ENCODE assay signal across 7 mouse cellular contexts in genomic region chr7:139368722-139369380, GRCm38 (mm10). TPM values are rescaled to one million over a fixed set of nuclear protein-coding genes. Genes with fewer than 3 reads are reported as not detected.
A peak's percentile ranks its signal among the peaks of the same experiment; 100 is the strongest.
DNase-seq lines count a peak whose midpoint lies in the region; ATAC-seq and TF ChIP-seq lines count a peak whose summit lies in the region.

No protein-coding gene starts in this region.

- TF ChIP-seq EP300 in lung, postnatal 0 days (IDR thresholded peaks at IDR 0.05), result 0 out of 2 replicates have a peak, but pooled peaks have one; percentile 25

- no peak for TF ChIP-seq CTCF in lung, postnatal 0 days (IDR thresholded peaks at IDR 0.05)

- no peak overlapping the region for H3K4me3 ChIP-seq in kidney, embryonic 16.5 days (ENCODE audit: low read length)
- no peak overlapping the region for H3K4me3 ChIP-seq in lung, postnatal 0 days (ENCODE audit: low read depth, low read length)

- WGBS in kidney, embryonic 16.5 days, result 56% methylated on average over 14 of the region's 14 CpGs
- WGBS in lung, postnatal 0 days, result 32% methylated on average over 14 of the region's 14 CpGs

- peak; percentile 52 for DNase-seq in urinary bladder, postnatal 25 days (ENCODE audit: low spot score)
- no peak for DNase-seq in urinary bladder, adult 2 months (ENCODE audit: low spot score)
- peak; percentile 91 to 93 for DNase-seq in heart, adult 9 months (ENCODE audit: low spot score in 2 of 2)
- peak; percentile 68 for DNase-seq in lung, postnatal 0 days (ENCODE audit: low spot score)
- peak; percentile 34 for DNase-seq in thymus, postnatal 14 days

- peak; percentile 63 for ATAC-seq in common myeloid progenitor, adult 5-6 weeks (replicated peaks; ENCODE audit: low read depth, poor library complexity, severe bottlenecking)
- no peak for ATAC-seq in kidney, embryonic 16.5 days (ENCODE audit: low FRiP score, low TSS enrichment)
- ATAC-seq in lung, postnatal 0 days, result peak; percentile 29

- no peaks in the 10 kb centered on the region for H3K27me3 ChIP-seq in kidney, embryonic 16.5 days (ENCODE audit: insufficient read depth, low read length)
- no peaks in the 10 kb centered on the region for H3K27me3 ChIP-seq in lung, postnatal 0 days (replicated peaks; ENCODE audit: insufficient read depth, low read length)

- peak overlapping the region; percentile 42; the same call in 1 of the 2 replicates for H3K9ac ChIP-seq in kidney, embryonic 16.5 days (replicated peaks; ENCODE audit: low read length)
- H3K9ac ChIP-seq in lung, postnatal 0 days (replicated peaks; ENCODE audit: low read depth), result no peak overlapping the region

- H3K27ac ChIP-seq in kidney, embryonic 16.5 days (ENCODE audit: low read length), result peak overlapping the region; percentile 83
- H3K27ac ChIP-seq in lung, postnatal 0 days (ENCODE audit: low read length), result peak overlapping the region; percentile 80

- H3K4me1 ChIP-seq in kidney, embryonic 16.5 days (ENCODE audit: insufficient read depth, low read length), result peaks cover 32% of the 10 kb centered on the region
- H3K4me1 ChIP-seq in lung, postnatal 0 days (ENCODE audit: insufficient read depth, low read depth, low read length), result peaks cover 49% of the 10 kb centered on the region

- no peak overlapping the region for H3K4me2 ChIP-seq in kidney, embryonic 16.5 days (replicated peaks; ENCODE audit: low read depth, low read length)
- no peak overlapping the region for H3K4me2 ChIP-seq in lung, postnatal 0 days (replicated peaks; ENCODE audit: low read depth, low read length)

- no peaks in the 10 kb centered on the region for H3K9me3 ChIP-seq in kidney, embryonic 16.5 days (ENCODE audit: low read length)
- H3K9me3 ChIP-seq in lung, postnatal 0 days (ENCODE audit: low read length), result no peaks in the 10 kb centered on the region

- H3K36me3 ChIP-seq in kidney, embryonic 16.5 days (ENCODE audit: insufficient read depth, low read length), result no peaks in the 10 kb centered on the region
- no peaks in the 10 kb centered on the region for H3K36me3 ChIP-seq in lung, postnatal 0 days (ENCODE audit: insufficient read depth, low read length)

RNA-seq across cellular contexts. Expression of gene Inpp5a, which starts 20.1 kb away (rescaled TPM):
- polyA plus RNA-seq in urinary bladder, adult 2 months (2012; rRNA removed), result 26.7 and 71.7 TPM in 2 replicates
- total RNA-seq in common myeloid progenitor, adult 5-6 weeks (2017), result 3.3 and 6.3 TPM in 2 replicates
- 16.0 and 17.7 TPM in 2 replicates for polyA plus RNA-seq in kidney, embryonic 16.5 days (2015; fragmentation: Nextera tagmentation; extraction: Ambion mirVana)
- polyA plus RNA-seq in lung, postnatal 0 days (2015; fragmentation: Nextera tagmentation; extraction: Ambion mirVana), result 41.3 and 44.8 TPM in 2 replicates
